Mouse (Mus musculus) ovary, postnatal 14 days (tissue): ENCODE measurements around the gene Vmn2r46.
"Not testable (repeated sequence)": the region's sequence is repeated elsewhere in the genome, so short reads cannot be mapped to it uniquely, and the experiment has no call there.

Experiments
- DNase-seq: peaks from one replicate; pipeline ENCODE4 v3.0.0; 2022; ENCODE audit warnings: low spot score

Vmn2r46 gene

GRCm38 (mm10) chr7:9770471-9770870, at the start of gene Vmn2r46:
Vmn2r46 (minus strand) TSS chr7:9770571.
- DNase-seq: not testable (repeated sequence)
